Comparison of ENCODE assay signal across 19 mouse cellular contexts in genomic region chr12:80360321-80360720, GRCm38 (mm10).
DNase-seq lines count a peak whose midpoint lies in the region; ATAC-seq and TF ChIP-seq lines count a peak whose summit lies in the region.
"Had no signal": no experiment of that assay in that cellular context is flagged by ENCODE, and none has a peak within 500 bp of the region (broad histone marks: within the 10 kb centered on the region; RNA-seq: fewer than 3 reads in every experiment).

No protein-coding gene starts in this region.

- H3K36me3 ChIP-seq in heart, embryonic 15.5 days: peaks cover 6% of the 10 kb centered on the region; the same call in 1 of the 2 replicates
- no peaks in the 10 kb centered on the region for H3K36me3 ChIP-seq in lung, postnatal 0 days (ENCODE audit: insufficient read depth, low read length)
- H3K36me3 ChIP-seq in limb, embryonic 15.5 days: peaks cover 23% of the 10 kb centered on the region

- TF ChIP-seq EP300 in lung, postnatal 0 days (IDR thresholded peaks at IDR 0.05): no peak

- H3K9ac ChIP-seq in heart, embryonic 15.5 days: no peak overlapping the region
- H3K9ac ChIP-seq in lung, postnatal 0 days (replicated peaks; ENCODE audit: low read depth): no peak overlapping the region
- H3K9ac ChIP-seq in limb, embryonic 15.5 days: no peak overlapping the region
- H3K9ac ChIP-seq: embryonic facial prominence, embryonic 15.5 days; forebrain, embryonic 12.5 days; liver, embryonic 14.5 days; neural tube, embryonic 12.5 days; stomach, embryonic 15.5 days had no signal

- ATAC-seq in heart, embryonic 15.5 days (replicated peaks; ENCODE audit: insufficient number of reproducible peaks, insufficient read depth, low FRiP score, low read depth): no peak; the same call in 1 of the 2 replicates
- peak; percentile 32; the same call in 1 of the 2 replicates for ATAC-seq in lung, postnatal 0 days
- peak; percentile 76 for ATAC-seq in common myeloid progenitor, adult 5-6 weeks (replicated peaks; ENCODE audit: low read depth, poor library complexity, severe bottlenecking)
- peak; percentile 61; the same call in 1 of the 2 replicates for ATAC-seq in limb, embryonic 15.5 days (ENCODE audit: insufficient number of reproducible peaks, low FRiP score, low TSS enrichment, low read depth)

- H3K4me3 ChIP-seq in heart, embryonic 15.5 days: no peak overlapping the region
- H3K4me3 ChIP-seq in lung, postnatal 0 days (ENCODE audit: low read depth, low read length): no peak overlapping the region
- H3K4me3 ChIP-seq in limb, embryonic 15.5 days: no peak overlapping the region
- H3K4me3 ChIP-seq: embryonic facial prominence, embryonic 15.5 days; forebrain, embryonic 12.5 days; neural tube, embryonic 12.5 days; stomach, embryonic 15.5 days had no signal

- H3K27ac ChIP-seq in heart, embryonic 15.5 days: peak overlapping the region; percentile 63
- H3K27ac ChIP-seq in lung, postnatal 0 days (ENCODE audit: low read length): no peak overlapping the region
- H3K27ac ChIP-seq in limb, embryonic 15.5 days: 0 out of 2 replicates have a peak overlapping the region, but pooled peaks have one; percentile 6
- H3K27ac ChIP-seq: embryonic facial prominence, embryonic 15.5 days; forebrain, embryonic 12.5 days; liver, embryonic 14.5 days; neural tube, embryonic 12.5 days; stomach, embryonic 15.5 days had no signal

- H3K4me2 ChIP-seq in heart, embryonic 15.5 days: 0 out of 2 replicates have a peak overlapping the region, but pooled peaks have one; percentile 21
- H3K4me2 ChIP-seq in lung, postnatal 0 days (replicated peaks; ENCODE audit: low read depth, low read length): no peak overlapping the region
- no peak overlapping the region for H3K4me2 ChIP-seq in limb, embryonic 15.5 days
- H3K4me2 ChIP-seq: embryonic facial prominence, embryonic 15.5 days; forebrain, embryonic 12.5 days; neural tube, embryonic 12.5 days; stomach, embryonic 15.5 days had no signal

- DNase-seq in heart, postnatal 10 days: no peak
- DNase-seq in lung, postnatal 0 days (ENCODE audit: low spot score): peak; percentile 64
- no peak for DNase-seq in lung, postnatal 36 days
- DNase-seq in frontal cortex, postnatal 25 days (ENCODE audit: low spot score in 2 of 2): no peak
- DNase-seq in gastrocnemius, postnatal 36 days: no peak
- DNase-seq: adrenal gland, postnatal 25 days; cerebellum, adult 9-11 months; heart, postnatal 4 days; kidney, adult 9 months; kidney, postnatal 4 days; thymus, postnatal 36 days had no signal

- H3K27me3 ChIP-seq in heart, embryonic 15.5 days: no peaks in the 10 kb centered on the region
- no peaks in the 10 kb centered on the region for H3K27me3 ChIP-seq in lung, postnatal 0 days (replicated peaks; ENCODE audit: insufficient read depth, low read length)
- no peaks in the 10 kb centered on the region for H3K27me3 ChIP-seq in limb, embryonic 15.5 days
- H3K27me3 ChIP-seq: embryonic facial prominence, embryonic 15.5 days; forebrain, embryonic 12.5 days; neural tube, embryonic 12.5 days; stomach, embryonic 15.5 days had no signal

- H3K9me3 ChIP-seq in heart, embryonic 15.5 days (replicated peaks): no peaks in the 10 kb centered on the region
- no peaks in the 10 kb centered on the region for H3K9me3 ChIP-seq in lung, postnatal 0 days (ENCODE audit: low read length)
- H3K9me3 ChIP-seq in limb, embryonic 15.5 days: no peaks in the 10 kb centered on the region
- H3K9me3 ChIP-seq: embryonic facial prominence, embryonic 15.5 days; forebrain, embryonic 12.5 days; neural tube, embryonic 12.5 days; stomach, embryonic 15.5 days had no signal

- no peak for TF ChIP-seq CTCF in lung, postnatal 0 days (IDR thresholded peaks at IDR 0.05)

- peaks cover 15% of the 10 kb centered on the region for H3K4me1 ChIP-seq in heart, embryonic 15.5 days (replicated peaks)
- H3K4me1 ChIP-seq in lung, postnatal 0 days (ENCODE audit: insufficient read depth, low read depth, low read length): peaks cover 3% of the 10 kb centered on the region; the same call in 1 of the 2 replicates
- peaks cover 8% of the 10 kb centered on the region for H3K4me1 ChIP-seq in limb, embryonic 15.5 days
- H3K4me1 ChIP-seq: neural tube, embryonic 12.5 days had no signal

- 24% methylated on average over 5 of the region's 5 CpGs for WGBS in heart, embryonic 15.5 days
- 31% methylated on average over 5 of the region's 5 CpGs for WGBS in lung, postnatal 0 days
- 51% methylated on average over 5 of the region's 5 CpGs for WGBS in limb, embryonic 15.5 days

- intact Hi-C loops in heart, postnatal 10 days (cut with DNase I): no loop called here
- intact Hi-C loops in gastrocnemius, postnatal 36 days (cut with DNase I): no loop called here
